Mouse (Mus musculus): ENCODE measurements around the gene Zfp553. TPM values are rescaled to one million over a fixed set of nuclear protein-coding genes. Genes with fewer than 3 reads are reported as not detected.

Zfp553 gene
- total RNA-seq, 2 experiments from 2014 or later = 4.2 to 4.6 TPM

- no peak for DNase-seq (ENCODE audit: low spot score)
These were observed 37.4 kb downstream of the Zfp553 start for GRCm38 (mm10) chr7:127270256-127270655.

DNA sequence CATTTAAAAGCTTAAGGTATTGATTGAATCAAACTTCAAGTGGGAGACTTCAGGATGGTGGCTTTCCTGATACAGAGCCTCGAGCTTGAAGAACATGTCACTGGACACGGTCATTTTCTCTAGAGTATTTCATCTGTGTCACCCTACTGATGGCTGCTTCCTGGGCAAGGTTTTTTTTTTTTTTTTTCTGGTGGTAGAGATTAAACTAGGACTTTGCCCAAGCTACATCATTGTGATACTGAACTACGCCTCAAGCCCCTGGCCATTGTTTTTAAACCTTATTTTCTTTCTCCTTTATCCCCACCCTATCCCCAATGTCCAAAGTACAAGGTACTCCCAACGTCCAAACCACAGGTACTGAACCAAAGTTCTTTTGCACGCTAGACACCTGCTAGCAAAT, 37.8 kb downstream of the Zfp553 start:
- no peak for DNase-seq (ENCODE audit: low spot score)

GRCm38 (mm10) chr7:127271093-127271492, 38.2 kb downstream of the Zfp553 start:
- DNase-seq (ENCODE audit: low spot score) = no peak

GRCm38 (mm10) chr7:127272566-127272965, 39.7 kb downstream of the Zfp553 start:
- DNase-seq (ENCODE audit: low spot score) = no peak

GRCm38 (mm10) chr7:127273118-127273923, 40.5 kb downstream of the Zfp553 start:
- peak; percentile 19 for DNase-seq (ENCODE audit: low spot score)

- peak; percentile 96 for DNase-seq (ENCODE audit: low spot score)
These were observed 41.3 kb downstream of the Zfp553 start, which contains the start of gene Sephs2 for GRCm38 (mm10) chr7:127273925-127274789. Gene Sephs2 (minus strand): TSS chr7:127274055.

GRCm38 (mm10) chr7:127276519-127276961, 43.7 kb downstream of the Zfp553 start:
- DNase-seq (ENCODE audit: low spot score) = no peak

GRCm38 (mm10) chr7:127278311-127278710, 45.5 kb downstream of the Zfp553 start:
- peak; percentile 35 for DNase-seq (ENCODE audit: low spot score)

GRCm38 (mm10) chr7:127280092-127280491, 47.2 kb downstream of the Zfp553 start:
- no peak for DNase-seq (ENCODE audit: low spot score)

GRCm38 (mm10) chr7:127281114-127281513, 48.3 kb downstream of the Zfp553 start:
- no peak for DNase-seq (ENCODE audit: low spot score)

GRCm38 (mm10) chr7:127282190-127282589, 49.3 kb downstream of the Zfp553 start:
- DNase-seq (ENCODE audit: low spot score) = no peak

DNA sequence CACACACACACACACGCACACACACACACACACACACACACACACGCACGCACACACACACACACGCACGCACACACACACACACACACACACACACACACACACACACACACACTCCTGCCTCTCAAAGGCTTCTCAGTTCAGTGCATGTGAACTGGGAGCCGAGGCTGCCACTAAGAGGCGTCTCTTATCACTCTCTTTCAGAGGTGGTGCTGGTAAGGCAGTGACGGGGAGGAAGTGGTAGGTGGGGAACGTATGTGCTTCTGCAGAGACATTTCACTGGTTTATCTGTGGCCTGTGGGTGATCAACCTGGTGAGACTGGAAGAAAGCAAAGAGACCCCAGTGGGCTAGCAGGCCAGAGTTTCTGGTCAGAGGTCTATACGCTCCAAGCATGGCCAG, 52.3 kb downstream of the Zfp553 start:
- DNase-seq (ENCODE audit: low spot score) = no peak

Other genes starting within 250 kb of the Zfp553 start
- 10 to 100 TPM; 27.5 to 40.9 TPM for gene Mvp, start 218.4 kb upstream of the Zfp553 start, total RNA-seq (2021)
- gene Pagr1b, start 216.6 kb upstream of the Zfp553 start, total RNA-seq (2021) = 1 to 10 TPM in 1 of 2 experiments, not detected in 1; 1.7 TPM
- gene Pagr1a, start 215.7 kb upstream of the Zfp553 start, total RNA-seq (2021) = 10 to 100 TPM in 1 of 2 experiments, 1 to 10 TPM in 1; 7.9 to 10.3 TPM
- gene Gm42742, start 212.0 kb upstream of the Zfp553 start, total RNA-seq (2021) = 10 to 100 TPM; 12.9 to 16.9 TPM
- gene Prrt2, start 211.8 kb upstream of the Zfp553 start, total RNA-seq (2021) = under 1 TPM in 1 of 2 experiments, not detected in 1; 0.84 TPM
- gene Maz, start 206.0 kb upstream of the Zfp553 start, total RNA-seq (2021) = 10 to 100 TPM; 64.3 to 66.3 TPM
- gene Kif22, start 190.6 kb upstream of the Zfp553 start, total RNA-seq (2021) = 1 to 10 TPM; 1.2 to 1.7 TPM
- gene Zg16, start 145.7 kb upstream of the Zfp553 start, total RNA-seq (2021) = not detected
- under 1 TPM; 0.50 to 0.93 TPM for gene AI467606, start 141.7 kb upstream of the Zfp553 start, total RNA-seq (2021)
- under 1 TPM; 0.37 to 0.55 TPM for gene Qprt, start 110.8 kb upstream of the Zfp553 start, total RNA-seq (2021)
- under 1 TPM; 0.07 to 0.14 TPM for gene Spn, start 95.2 kb upstream of the Zfp553 start, total RNA-seq (2021)
- 10 to 100 TPM; 25.1 to 26.8 TPM for gene Cd2bp2, start 37.0 kb upstream of the Zfp553 start, total RNA-seq (2021)
- 10 to 100 TPM; 26.4 to 29.5 TPM for gene Tbc1d10b, start 24.6 kb upstream of the Zfp553 start, total RNA-seq (2021)
- gene Mylpf, start 24.2 kb upstream of the Zfp553 start, total RNA-seq (2021) = over 10,000 TPM; 24,635 to 28,732 TPM
- gene Sept1, start 69 bp downstream of the Zfp553 start, total RNA-seq (2021) = 1 to 10 TPM; 1.0 to 1.3 TPM
- gene Zfp771, start 11.2 kb downstream of the Zfp553 start, total RNA-seq (2021) = 10 to 100 TPM; 19.7 to 21.1 TPM
- 10 to 100 TPM; 32.6 TPM for gene Dctpp1, start 27.6 kb downstream of the Zfp553 start, total RNA-seq (2021)
- gene Sephs2, start 41.0 kb downstream of the Zfp553 start, total RNA-seq (2021) = 10 to 100 TPM; 34.7 to 34.9 TPM
- under 1 TPM; 0.21 to 0.33 TPM for gene Itgal, start 63.2 kb downstream of the Zfp553 start, total RNA-seq (2021)
- gene Zfp768, start 112.5 kb downstream of the Zfp553 start, total RNA-seq (2021) = 10 to 100 TPM; 36.4 to 41.6 TPM
- gene Zfp747, start 143.0 kb downstream of the Zfp553 start, total RNA-seq (2021) = 1 to 10 TPM; 2.4 to 2.6 TPM
- gene 9130019O22Rik, start 154.1 kb downstream of the Zfp553 start, total RNA-seq (2021) = 1 to 10 TPM; 1.8 to 2.2 TPM
- gene E430018J23Rik, start 160.6 kb downstream of the Zfp553 start, total RNA-seq (2021) = 1 to 10 TPM; 1.7 to 1.8 TPM
- gene Zfp764, start 173.8 kb downstream of the Zfp553 start, total RNA-seq (2021) = 1 to 10 TPM; 1.6 to 1.9 TPM
- 1 to 10 TPM; 1.4 to 2.1 TPM for gene Zfp688, start 189.0 kb downstream of the Zfp553 start, total RNA-seq (2021)
- under 1 TPM; 0.76 to 0.82 TPM for gene Zfp689, start 216.1 kb downstream of the Zfp553 start, total RNA-seq (2021)
- 10 to 100 TPM; 16.5 to 19.4 TPM for gene Prr14, start 226.6 kb downstream of the Zfp553 start, total RNA-seq (2021)
- 10 to 100 TPM; 25.2 to 26.6 TPM for gene Fbrs, start 246.1 kb downstream of the Zfp553 start, total RNA-seq (2021)

Data from gastrocnemius, adult 18-20 months (tissue).